Mouse (Mus musculus): ENCODE measurements around the gene Krtap15.

The Krtap15 gene

DNA sequence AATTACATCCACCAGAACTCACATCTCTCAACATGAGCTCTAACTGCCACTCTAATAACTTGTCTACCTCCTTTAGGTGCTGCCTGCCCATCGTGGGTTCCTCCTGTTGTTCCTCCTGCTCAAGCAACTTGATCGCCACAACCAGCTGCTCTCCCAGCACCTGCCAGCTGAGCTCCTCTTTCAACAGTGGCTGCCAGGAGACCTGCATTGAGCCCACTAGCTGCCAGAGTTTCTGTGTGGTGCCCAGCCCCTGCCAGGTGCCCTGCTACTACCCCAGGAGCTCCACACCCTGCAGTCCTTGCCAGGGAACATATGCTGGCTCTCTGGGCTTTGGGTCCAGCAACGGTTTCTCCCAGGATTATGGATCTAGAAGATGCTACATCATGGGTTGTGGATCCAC lies at the start of gene Krtap15:
Krtap15 (plus strand) TSS at position 150 of the 400 bp plus-strand sequence.
- no peak for DNase-seq (ENCODE audit: low spot score)

DNA sequence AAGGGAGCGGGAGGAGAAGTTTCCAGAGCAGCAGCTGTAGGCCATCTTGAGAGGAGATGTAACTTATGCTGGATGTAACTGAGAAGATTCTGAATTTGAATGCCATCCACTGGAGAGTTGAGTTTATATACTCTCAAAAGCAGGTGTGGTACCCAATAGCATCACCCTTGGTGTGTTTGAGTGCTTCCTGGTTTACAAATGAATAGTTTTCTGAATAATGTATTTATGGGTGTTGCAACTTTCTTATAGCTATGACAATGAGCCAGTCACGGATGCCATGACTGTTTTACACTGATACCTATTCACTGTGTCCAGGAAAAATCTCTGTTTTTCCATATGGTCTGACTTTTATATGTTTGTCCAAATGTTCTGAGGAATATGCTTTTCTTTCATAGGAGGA lies 45.9 kb upstream of the Krtap15 start, which contains the start of gene 2310057N15Rik:
2310057N15Rik (minus strand) TSS at position 101 of the 400 bp plus-strand sequence.
- DNase-seq (ENCODE audit: low spot score): no peak

- no peak for DNase-seq (ENCODE audit: low spot score)
Measured at GRCm38 (mm10) chr16:88777596-88777995, 42.4 kb upstream of the Krtap15 start, which contains the start of gene Gm5965. Gene Gm5965, plus strand, starts transcription at chr16:88777896.

DNA sequence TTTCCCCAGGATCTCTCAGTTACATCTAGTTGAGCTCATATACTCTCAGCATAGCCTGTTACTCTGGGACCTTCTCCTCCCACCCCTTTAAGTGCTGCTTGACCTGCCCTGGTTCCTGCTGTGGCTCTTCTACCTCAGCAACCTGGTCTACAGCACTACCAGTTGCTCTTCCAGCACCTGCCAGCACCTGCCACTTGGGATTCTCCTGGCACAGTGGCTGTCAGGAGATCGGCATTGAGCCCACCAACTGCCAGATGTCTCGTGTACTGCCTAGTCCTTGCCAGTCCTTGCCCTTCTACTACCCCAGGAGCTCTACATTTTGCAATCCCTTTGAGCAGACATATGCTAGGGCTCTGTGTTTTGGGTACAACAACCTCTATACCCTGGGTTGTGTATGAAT lies 33.2 kb upstream of the Krtap15 start:
- no peak for DNase-seq (ENCODE audit: low spot score)

DNA sequence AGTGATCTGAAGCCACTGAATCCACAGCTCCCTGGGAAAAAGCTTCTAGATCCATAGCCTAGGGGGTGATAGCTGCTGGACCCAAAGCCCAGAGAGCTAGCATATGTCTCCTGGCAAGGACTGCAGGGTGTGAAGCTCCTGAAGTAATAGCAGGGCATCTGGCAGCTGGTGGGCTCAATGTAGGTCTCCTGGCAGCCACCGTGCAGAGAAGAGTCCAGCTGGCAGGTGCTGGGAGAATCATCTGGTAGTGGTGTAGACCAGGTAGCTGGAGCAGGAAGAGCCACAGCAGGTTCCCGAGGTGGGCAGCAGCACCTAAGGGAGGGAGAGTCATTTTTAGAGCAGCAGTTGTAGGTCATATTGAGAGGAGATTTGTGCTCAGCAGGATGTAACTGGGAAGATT lies 8.2 kb upstream of the Krtap15 start, which contains the start of gene Gm20741:
Gm20741 (minus strand) TSS at position 394 of the 400 bp plus-strand sequence.
- no peak for DNase-seq (ENCODE audit: low spot score)

DNA sequence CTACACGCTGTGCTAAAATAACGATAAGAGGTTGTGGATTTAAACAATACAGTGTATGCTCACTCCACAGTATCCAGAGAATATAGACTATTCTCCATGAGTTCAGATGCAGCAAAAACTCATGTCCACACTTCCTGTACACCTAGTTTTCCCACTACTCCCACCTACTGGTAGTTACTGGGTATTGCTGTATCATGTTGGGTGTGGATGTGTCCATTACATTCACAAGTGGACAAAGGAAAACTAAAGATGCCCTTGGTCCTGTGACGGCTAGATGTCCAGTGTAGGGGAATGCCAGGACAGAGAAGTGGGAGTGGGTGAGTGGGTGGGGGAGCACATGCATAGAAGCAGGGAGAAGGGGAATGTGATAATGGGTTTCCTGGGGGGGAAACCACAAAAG lies 3.7 kb downstream of the Krtap15 start:
- no peak for DNase-seq (ENCODE audit: low spot score)

- DNase-seq (ENCODE audit: low spot score): no peak
Measured at GRCm38 (mm10) chr16:88826095-88826652, 6.2 kb downstream of the Krtap15 start, which contains the start of gene Krtap14. Gene Krtap14, minus strand, starts transcription at chr16:88826145.

DNA sequence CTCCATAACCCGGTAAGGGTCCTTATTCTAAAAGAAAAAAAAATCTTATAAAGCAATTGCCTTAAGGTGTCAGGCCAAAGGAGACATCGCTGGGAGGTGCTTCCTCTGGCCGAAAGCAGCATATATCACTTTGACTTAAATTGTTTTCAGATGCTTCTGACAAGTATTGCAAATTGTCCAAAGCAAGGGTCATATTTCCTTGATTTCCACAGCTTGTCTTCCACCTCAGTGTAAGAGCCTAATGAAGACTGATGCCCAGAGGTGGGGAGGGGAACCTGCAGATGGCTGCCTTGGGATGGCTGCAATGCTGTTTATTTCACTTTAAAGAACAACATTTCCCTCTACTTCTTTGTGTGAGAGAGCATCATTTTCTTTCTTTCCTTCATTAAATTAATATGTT lies 7.0 kb downstream of the Krtap15 start:
- DNase-seq (ENCODE audit: low spot score): no peak

- DNase-seq (ENCODE audit: low spot score): no peak
Measured at GRCm38 (mm10) chr16:88847363-88847762, 27.3 kb downstream of the Krtap15 start.

- DNase-seq (ENCODE audit: low spot score): no peak
Measured at GRCm38 (mm10) chr16:88848558-88848957, 28.5 kb downstream of the Krtap15 start.

- DNase-seq (ENCODE audit: low spot score): no peak
Measured at GRCm38 (mm10) chr16:88851450-88851849, 31.4 kb downstream of the Krtap15 start.

GRCm38 (mm10) chr16:88864887-88865407 lies 44.9 kb downstream of the Krtap15 start:
- DNase-seq (ENCODE audit: low spot score): no peak

- DNase-seq (ENCODE audit: low spot score): no peak
Measured at GRCm38 (mm10) chr16:88869311-88869710, 49.3 kb downstream of the Krtap15 start, which contains the start of gene Krtap19-1. Gene Krtap19-1, minus strand, starts transcription at chr16:88869411.

- no peak for DNase-seq (ENCODE audit: low spot score)
Measured at GRCm38 (mm10) chr16:88874169-88874568, 54.2 kb downstream of the Krtap15 start, which contains the start of gene Krtap19-2. Gene Krtap19-2, minus strand, starts transcription at chr16:88874269.

- no peak for DNase-seq (ENCODE audit: low spot score)
Measured at GRCm38 (mm10) chr16:88877938-88878337, 57.9 kb downstream of the Krtap15 start, which contains the start of gene Krtap19-3. Gene Krtap19-3, minus strand, starts transcription at chr16:88878038.

All from spleen, adult 12 weeks (tissue).